Mouse (Mus musculus) lung, postnatal 25 days (tissue): Measurements from ENCODE around the gene Sec11a.
"Not testable (repeated sequence)": the region's sequence is repeated elsewhere in the genome, so short reads cannot be mapped to it uniquely, and the experiment has no call there.

ENCODE experiments used
- DNase-seq: peaks from one replicate; pipeline ENCODE4 v3.0.0; 2022; ENCODE audit warnings: low spot score

The Sec11a gene

DNA sequence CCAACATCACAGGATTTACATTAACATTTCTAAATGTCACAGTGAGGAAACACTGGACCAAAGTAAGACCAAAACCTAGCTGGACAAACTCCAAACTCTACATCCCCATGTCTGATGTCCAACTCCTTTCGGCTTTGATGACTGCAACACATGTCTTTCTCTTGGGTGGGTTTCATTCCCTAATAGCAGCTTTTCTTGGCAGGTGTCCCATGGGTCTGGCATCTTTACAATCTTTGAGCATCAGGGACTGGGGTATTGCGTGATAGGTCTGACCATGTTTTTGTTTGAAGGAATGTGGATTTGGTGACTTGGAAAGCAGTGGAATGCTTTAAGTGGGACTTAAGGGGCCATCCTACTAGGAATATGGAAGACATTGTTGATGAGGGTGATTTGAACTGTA lies 9.3 kb upstream of the Sec11a start:
- no peak for DNase-seq

DNA sequence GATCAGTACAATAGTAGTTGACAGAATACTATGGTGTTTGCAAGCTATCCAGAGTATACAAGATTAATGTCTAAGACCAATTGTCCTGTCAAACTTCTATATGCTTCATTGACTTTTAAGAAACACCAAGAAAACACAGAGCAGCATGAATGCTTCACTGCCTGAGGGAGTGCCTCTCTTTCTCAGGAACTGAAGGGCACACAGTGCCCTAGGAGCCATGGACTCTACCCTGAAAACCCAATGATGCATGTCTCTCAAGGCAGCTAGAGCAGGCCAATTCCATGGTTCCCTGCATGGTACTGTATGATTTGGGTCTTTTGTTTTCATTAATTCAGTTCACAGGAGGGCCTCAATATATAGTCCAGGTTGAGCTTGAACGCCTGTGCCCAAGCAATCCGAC lies 6.7 kb upstream of the Sec11a start:
- no peak for DNase-seq

DNA sequence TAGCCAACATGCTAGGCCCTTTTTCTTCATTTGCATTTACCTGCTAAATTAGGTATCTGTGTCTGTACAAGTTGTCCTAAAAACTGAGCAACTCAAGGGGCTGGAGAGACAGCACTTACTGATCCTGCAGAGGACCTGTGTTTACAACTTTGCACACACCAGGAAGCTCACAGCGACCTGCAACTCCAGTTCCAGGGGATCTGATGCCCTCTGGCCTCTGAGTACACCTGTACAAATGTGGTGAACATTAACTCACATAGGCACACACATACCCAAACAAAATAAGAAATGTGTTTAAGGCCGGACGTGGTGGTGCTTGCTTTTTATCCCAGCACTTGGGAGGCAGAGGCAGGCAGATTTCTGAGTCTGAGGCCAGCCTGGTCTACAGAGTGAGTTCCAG lies 4.6 kb upstream of the Sec11a start:
- DNase-seq = no peak

DNA sequence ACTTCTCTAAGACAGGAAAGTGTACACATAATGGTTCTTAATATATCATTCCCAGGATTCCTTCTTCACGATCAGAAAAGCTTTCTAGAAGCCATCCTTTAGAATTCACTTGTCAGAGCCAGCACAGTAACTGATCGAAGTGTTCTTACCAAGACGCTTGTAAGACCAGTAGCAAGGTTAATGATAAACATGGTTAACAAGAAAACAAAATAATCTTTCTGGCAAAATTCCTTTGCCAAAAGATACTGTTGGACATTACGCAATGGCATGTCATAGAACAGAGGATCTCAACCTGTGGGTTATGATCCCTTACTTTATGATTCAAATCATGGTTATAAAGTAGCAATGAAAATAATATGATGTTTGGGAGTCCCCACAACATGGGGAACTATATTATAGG lies 3.9 kb upstream of the Sec11a start:
- DNase-seq = no peak

DNA sequence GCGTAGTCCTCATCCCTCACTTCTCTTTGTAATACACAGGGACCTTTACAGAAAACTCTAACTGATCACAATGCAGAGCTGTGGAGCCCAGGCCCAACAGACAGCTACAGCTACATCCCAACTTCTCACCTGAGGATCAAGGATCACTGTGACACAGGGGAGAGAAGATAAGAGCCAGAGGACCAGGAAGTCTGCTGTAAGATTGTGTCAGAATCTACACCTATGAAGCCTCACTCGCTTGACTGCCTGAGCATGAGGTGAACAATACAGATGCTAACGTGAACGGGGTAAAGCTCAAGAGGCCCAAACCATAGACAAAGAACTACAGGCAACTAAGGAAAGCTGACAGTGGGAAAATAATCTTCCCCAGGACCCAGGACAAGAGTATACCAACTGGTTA lies 7.8 kb downstream of the Sec11a start:
- no peak for DNase-seq

DNA sequence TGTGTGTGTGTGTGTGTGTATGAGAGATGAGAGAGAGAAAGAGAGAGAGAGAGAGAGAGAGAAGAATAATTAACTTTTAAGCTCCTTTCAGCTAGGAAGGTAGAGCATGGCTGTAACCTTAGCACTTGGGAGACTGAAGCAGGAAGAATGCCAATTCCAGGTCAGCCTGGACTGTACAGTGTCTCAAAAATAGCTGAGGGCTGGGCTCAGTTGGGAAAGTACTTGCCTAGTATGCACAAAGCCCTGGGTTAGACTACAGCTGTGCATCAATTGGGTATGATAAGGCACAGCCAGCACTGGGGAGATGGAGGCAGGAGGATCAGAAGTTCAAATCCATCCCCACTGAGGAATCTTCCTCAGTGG lies 10.3 kb downstream of the Sec11a start:
- not testable (repeated sequence) for DNase-seq

DNA sequence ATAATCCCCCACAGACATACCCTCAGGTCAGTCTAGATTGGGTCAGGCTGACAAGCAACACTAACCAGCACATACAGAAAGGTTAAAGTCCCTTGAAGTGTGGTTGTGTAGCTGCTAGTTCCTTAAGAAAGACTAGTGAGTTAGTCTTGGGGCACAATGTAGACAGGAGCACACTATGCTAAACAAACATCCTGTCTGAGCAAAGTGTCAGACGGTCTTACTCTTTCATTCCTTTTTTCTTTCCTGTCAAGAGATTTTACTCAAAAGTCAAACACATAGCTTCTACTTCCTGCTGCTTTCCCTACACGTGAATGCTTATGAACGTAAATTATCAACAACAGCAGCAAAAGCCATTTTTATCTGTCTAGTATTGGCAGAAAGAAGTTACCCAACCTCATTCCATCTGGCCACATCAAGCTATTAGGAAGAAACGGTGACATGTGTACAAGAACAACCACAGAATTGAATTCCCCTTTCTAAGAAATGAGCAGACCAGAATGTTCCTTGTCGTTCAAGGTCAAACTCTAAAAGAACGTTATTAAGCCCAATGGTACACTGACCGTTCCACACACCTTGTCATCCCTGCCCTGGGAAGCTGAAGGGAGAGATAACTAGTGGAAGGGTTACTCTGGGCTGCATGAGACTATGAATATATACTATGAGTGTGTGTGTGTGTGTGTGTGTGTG lies 10.8 kb downstream of the Sec11a start:
- DNase-seq = not testable (repeated sequence)

DNA sequence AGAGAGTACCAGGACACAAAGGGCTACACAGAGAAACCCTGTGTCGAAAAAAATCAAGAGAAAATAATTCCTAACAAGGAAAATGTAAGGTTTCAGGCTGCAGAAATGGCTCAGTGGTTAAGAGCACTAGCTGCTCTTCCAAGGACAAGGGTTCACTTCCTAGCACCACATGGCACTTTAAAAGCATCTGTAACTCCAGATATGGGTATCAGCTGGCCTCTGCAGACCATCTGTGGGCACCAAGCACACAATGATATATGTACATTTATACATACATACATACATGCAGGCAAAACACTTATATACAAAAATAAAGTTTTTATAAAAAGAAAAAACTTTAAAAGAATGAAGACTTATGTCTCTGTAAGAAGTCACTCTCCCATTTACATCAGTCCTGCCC lies 11.7 kb downstream of the Sec11a start:
- no peak for DNase-seq

DNA sequence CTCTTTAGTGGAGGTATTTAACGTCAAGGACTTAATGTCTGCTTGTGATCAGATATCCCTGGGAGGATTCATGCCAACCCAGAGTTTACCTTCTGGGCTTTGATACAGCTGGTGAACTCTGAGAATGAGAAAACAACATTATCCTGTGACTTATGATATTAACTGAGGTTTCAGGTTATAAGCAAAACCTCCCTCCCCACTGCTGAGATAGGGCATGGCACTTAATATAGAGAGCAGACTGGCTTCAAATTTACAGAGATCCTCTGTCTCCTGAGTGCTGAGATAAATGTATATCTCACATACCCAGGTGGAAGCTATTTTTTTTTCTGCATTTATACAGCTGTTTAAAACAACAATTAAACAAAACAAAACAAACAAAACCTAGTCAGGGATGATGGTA lies 14.8 kb downstream of the Sec11a start:
- DNase-seq = no peak

DNA sequence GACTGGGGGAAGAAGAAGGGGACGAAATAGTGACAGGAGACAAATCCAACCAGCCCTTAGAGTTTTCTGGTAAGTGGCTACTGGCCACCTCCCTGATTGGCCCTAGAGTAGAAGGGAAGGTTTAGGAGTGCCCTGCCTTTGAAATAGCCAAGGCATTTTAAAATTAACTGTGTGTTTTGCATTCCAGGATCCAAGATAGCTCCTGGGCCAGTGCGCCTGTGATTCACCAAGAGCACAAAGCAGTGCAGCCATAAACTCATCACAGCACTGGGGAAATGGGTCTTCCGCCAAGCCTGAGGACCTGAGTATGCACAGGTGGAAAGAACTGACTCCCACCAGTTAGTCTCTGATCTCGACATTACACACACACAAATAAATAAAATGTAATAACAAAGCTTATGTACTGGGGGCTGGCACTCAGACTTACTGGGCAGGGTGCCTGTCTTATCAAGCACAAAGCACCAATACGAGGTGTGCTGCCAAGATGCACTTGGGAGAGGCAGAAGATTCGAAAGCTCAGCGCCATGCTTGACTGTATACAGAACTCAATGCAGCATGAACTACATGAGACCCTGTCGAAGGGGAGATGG lies 15.9 kb downstream of the Sec11a start:
- no peak for DNase-seq

DNA sequence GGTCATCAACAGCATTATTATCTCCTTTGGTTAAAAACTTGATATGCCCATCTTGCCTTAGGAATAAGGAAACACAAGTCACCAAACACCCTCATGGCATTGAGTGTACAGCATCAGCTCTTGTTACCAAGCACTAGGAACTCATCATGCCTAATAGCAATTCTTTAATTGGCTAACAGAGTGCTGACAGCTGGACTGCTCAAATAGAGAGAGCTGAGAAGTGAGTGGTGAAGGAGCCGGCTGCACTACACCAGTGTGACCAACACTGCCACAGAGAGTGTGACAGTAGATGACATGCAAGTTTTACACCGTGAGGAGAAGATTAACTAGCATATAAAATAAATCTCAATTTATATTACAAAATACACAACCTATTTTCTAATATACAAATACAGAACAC lies 24.4 kb downstream of the Sec11a start:
- no peak for DNase-seq

DNA sequence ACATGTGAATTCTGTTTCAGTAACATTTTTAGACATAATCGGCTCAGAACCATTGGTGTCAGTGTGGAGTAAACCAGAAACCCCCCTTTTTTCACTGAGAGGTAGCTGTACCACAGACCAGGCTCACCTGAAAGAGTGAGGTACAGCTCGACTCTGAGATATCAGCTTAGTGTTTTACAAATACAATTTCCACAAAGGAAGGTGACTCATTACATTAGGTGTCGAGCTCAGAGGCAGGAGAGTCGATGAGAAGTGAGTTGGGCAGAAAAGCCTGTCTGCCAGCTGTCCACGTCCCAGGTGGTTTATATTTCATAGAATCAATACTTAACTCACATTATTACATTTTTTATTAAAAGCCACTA lies 28.0 kb downstream of the Sec11a start:
- DNase-seq = no peak

DNA sequence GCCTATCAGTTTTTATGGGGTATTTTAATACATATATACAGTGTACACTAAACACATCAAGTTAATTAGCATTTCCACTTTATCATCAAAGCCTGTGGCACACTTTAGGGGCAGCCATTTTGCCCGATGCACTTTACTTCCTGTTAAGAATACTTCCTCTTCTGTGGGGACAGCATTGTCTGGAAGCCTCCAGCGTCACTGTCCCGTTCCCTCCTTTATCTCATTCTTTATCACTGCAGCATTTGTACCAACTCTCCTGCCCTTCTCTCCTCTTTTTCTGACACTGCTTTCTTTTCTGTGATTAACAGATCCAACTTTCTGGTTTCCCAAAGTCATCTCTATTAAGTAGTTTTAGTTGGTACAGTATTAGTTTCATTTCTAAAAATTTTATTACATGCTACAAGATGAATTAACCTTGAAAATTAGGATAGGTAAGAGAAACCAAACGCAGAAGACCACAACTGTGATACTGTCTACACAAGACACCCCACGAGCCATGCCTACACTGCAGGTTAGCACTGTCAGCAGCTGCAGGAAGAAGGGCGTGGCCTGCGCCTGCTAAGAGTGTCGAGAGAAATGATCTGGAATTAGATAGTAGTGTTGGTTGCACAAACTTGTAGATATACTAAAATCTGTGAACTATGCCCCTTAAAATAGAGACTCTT lies 28.5 kb downstream of the Sec11a start:
- no peak for DNase-seq

DNA sequence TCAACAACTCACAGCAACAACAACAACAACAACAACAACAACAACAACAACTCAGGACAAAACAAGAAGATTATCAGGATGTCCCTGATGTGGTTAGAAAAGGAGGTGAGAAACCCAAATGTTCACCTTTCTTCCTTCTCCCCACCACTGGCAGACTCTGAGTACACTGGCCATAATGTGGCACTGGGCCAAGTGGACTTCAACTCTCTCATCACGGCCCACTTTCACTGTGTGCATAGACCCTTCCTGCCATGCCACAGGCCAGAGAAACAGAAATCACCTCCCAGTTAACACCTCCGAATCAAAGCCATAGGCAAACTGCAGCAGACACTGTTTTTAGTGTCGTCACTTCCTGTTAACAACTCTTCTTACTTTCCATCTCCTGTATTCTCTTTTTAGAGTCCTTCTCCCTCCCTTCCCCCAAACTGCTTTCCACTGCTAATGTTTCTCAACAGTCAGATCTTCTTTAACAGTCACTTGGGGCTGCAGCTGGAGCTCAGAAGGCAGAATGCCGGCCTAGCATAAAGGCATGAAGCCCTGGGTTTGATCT lies 29.6 kb downstream of the Sec11a start:
- no peak for DNase-seq

DNA sequence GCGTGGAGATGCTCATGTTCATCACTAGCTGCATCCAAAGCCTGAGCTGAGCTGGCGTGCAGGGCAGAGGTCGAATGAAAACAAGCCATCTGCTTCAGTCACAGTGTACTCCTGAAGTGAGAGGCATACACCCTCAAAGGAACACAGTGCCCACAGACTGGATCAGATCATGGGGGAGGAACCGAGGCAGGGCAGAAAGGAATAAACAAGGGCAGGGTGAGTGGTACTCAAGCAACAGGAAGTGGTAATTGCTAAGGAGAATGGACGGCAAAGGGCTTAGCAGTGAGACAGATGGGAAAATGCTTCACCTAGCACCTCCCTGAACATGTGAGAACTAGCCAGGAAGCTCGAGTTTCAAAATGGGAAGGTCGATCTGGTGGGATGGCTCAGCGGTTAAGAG lies 35.1 kb downstream of the Sec11a start:
- no peak for DNase-seq

DNA sequence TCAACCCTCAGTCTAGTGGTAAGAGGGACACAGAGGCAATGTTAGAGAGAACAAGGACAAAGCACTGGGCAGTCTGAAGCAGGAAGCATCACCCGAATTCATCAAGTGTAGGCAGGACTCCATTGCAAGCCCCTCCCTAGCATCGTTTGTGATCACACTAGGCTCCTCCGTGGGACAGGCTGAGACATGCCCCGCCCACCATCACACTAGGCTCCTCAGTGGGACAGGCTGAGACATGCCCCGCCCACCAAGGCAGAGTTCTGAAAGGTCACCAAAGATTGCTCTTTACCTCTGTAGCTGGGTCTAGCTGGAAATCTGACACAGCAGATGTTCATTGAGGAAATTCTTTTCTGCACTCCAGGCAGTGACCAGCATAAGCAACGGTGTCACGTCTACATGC lies 36.5 kb downstream of the Sec11a start:
- no peak for DNase-seq

DNA sequence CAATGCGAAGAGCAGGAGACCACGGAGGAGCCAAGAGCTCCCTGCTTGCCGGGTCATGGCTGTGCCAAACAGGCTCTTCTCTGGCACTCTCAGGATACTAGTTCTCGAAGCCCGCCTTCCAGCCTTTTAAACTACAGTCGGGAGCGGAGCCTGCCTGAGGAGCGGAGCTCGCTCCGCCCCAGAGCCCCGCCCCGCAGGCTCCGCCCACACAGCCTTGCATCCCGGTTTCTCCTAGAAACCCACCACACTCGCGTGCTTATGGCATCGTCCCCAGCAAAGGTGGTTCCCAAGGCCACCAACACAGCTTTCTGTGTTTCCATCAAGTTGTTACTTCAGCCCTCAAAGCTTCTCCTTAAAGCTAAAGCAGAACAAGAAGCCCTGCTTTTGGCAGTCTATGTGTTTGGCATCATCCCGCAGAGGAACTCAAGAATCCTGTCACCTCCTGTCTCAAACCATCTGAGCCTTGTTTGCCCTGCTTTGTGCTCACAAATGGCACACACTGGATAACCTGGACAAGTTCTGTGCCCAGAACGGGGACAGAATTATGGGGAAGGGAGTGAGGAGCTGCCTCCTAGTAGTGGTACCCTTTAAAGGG lies 42.6 kb downstream of the Sec11a start, which contains the start of gene Nmb:
Nmb (minus strand) TSS at position 156 of the 595 bp plus-strand sequence.
- peak; percentile 66 for DNase-seq

DNA sequence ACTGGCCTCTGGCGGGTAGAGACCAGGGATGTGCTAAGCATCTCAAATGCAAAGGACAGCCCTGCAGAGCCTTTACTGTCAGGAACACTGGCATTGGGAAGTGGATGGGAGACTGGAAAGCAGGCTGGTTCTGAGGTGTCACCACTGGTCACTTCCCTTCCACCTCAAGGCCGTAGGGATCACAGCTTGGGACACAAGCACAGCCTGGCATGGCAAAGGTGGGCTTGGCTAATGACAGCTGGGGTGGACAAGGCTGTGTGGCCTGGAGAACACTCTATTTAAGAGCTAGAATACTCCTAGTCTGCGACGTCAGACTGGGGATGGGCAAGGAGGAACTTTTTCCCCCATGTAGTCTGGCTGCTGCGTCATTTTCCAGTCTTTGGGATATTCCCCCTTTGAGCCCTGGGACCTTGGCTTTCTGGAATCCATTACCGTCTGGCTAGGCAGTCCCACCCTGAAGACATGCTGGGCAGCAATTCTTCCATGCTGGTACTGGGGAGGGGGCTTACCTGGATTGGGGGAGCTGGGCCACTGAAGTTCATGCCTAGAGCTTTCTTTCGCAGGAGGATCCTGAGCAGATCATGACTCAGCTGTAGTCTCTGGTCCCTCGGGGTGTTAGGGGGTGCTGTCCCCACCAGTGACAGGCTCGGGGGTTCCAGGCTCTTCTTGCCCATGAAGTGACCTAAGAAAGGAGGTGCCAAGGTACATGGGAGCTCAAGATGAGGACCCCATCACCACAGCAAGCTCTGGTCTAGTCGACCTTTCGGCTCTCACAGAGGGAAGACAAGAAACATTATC lies 43.8 kb downstream of the Sec11a start:
- DNase-seq = no peak

DNA sequence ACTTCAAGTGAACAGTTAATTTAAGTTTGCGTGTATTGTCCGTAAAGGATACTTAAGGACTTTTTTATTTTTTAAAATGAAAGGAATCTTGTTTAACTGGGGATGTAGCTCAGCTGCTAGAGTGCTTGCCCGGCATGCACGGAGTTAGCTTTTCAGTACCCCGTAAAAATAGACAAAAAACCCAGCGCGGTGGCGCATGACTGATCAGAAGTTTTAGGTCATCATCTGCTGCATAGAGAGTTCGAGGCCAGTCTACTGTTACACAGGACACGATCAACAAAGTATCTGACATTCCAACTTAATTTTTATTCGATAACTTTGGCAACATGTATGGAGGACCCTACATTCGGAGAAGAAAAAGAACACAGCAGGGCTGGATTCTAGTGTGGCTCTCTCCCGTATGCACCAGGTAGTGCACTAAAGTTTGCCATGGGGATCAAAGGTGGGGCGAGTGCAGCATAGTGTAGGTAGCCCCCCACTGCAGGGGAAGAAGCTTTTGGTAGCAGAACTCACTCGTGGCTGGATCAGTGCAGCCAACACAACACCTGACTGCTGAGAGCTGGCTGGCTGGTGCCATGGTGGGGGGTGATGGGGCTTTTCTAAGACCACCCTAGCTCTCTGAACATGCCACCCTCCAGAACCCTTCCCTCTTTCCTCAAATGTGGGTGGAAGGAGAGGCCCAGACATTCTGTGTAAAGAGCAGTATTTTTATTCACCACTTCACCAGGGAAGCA lies 45.9 kb downstream of the Sec11a start:
- no peak for DNase-seq

DNA sequence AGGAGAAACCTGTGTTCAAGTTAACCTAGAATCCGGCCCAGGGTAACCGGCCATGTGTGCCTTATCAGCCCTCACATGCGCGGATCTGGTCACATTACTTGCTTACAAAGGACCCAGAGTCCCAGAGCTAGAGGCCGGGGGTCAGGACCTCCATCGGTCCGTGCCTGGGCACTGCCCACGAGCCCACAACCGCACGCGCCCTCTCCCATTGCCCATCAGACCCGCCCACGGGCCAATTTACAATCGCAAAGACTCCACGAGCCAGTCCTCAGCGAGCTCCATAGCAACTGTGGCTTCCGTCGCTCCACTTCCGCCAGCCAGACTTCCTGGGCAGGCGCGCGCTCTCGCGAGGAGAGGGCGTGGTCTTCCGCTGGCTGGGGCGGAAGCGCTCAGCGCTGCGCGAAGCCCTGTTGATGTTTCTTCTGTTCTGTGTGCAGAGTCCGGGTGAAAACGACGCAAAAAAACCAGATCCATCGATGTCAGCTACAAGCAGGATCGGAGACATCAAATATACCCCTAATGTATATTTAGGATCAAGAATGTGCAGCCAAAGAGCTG lies 46.6 kb downstream of the Sec11a start, which contains the start of gene Wdr73:
Wdr73 (minus strand) TSS at position 326 of the 558 bp plus-strand sequence.
- peak; percentile 94 for DNase-seq

DNA sequence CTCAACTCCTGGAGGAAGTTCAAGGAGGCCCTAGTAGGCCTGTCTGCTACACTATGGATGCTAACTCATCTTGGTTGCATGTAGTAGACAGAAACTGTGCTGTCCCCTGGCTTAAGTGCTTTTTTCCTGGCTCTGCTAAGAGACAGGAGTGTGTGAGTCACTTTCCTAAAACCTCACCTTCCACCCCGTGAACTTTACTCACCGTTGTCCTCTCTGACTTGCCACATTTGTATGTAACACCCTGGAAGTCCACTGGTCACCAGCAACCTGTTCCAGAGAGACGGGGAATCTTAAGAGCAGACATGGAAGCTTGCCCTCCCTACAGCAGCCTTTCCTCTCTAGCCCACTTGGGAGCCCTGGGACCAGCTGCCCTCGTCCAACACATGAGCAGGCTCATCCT lies 49.9 kb downstream of the Sec11a start:
- no peak for DNase-seq
